Mouse (Mus musculus) bone marrow, adult 2 months (tissue): Measurements from ENCODE around the gene Slc7a15.

ENCODE experiments used
- CTCF ChIP-seq: fragments of 200-500 bp; IDR thresholded peaks from 2 replicates; pipeline ENCODE4 v1.5.1; 2011; ENCODE audit warnings: low read length, control low read depth; ENCODE audit not compliant: control insufficient read depth, insufficient read depth
- POLR2A ChIP-seq: fragments of 200-500 bp; IDR thresholded peaks from 2 replicates; pipeline ENCODE4 v1.6.1; 2011; ENCODE audit warnings: low read depth, mild to moderate bottlenecking, control low read depth, low read length, borderline replicate concordance; ENCODE audit not compliant: control insufficient read depth

- no peak for TF ChIP-seq POLR2A
- TF ChIP-seq CTCF, result no peak
Observed at GRCm38 (mm10) chr12:8511037-8511882, 87.6 kb downstream of the Slc7a15 start.
